Mouse (Mus musculus) 3T3-L1 (cell line): ENCODE data around the gene Ano1.

ENCODE experiments used
- DNase-seq: peaks from one replicate; pipeline ENCODE4 v3.0.0-alpha.2; 2015; ENCODE audit warnings: low read depth, low spot score

The Ano1 gene

DNA sequence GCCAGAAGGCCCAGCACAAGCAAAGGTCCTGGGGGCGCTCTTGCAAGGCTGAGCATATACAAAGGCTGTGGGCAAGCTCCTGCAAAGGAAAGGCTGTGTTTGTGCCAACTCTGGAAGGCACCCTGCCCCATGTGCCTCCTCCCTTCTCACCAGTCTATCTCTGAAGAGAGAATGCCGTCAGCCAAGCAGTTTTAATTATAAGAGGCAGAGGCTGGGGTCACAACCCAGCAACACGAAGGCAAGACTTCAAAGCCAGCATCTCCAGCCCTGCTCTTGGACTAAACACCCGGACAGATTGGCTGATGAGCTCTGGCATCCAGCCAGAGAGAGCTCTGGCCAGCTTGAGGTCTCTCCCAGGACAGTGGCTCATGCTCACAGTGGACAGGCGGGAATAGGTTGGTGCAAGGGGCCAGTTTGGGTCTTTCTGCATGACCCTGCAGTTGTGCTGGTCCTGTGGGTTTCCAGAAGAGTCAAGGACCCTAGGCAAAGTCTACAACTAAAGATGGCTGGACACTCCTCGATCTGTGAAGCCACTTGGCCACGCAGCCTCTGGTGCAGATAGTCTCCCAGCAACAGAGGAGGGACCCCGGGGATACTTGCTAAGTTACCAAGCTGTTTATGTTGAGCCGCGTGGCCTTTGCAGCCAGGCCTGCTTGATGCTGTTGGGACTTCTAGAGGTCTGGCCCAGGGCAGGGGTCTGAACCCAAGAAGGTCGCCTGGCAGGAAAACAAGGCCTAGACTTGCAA, 12.9 kb upstream of the Ano1 start:
- DNase-seq = no peak

GRCm38 (mm10) chr7:144764013-144764412, 12.2 kb upstream of the Ano1 start:
- DNase-seq = no peak

DNA sequence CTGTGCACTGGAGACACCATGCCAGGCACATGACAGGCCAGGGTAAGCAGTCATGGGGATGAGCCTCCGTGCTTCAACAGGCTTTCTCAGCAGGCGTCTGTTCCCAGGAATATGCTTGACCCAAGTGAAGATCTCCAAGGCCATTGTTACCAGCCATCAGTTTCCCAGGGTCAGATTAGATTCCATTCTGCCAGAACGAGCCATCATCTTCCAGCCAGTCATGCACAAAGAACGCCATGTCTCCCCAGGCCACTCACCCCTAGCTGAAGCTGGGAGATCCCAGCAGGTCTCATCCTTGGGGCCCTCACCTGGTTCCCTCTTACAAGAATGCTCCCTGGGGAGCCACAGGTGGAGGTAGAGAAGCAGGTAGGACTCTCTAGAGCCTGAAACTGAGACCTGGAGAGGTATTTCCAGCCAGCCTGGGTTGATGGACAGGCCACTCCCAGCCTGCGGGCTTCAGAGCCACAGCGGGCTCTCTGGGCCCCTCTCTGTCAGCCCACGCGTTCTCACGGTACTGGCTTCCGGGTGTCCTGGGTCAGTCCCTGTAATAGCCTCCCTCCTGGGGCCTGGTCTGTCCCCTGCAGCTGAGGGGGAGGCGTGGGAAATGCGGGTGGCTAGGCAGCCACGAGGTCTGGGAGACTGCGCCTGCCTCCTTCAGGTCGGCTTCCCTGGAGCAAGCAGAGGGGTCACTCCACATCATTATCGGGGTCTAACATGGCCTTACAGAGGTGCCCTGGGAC, 10.9 kb upstream of the Ano1 start:
- DNase-seq = no peak

GRCm38 (mm10) chr7:144760228-144760627, 8.5 kb upstream of the Ano1 start:
- no peak for DNase-seq

- no peak for DNase-seq
Measured at GRCm38 (mm10) chr7:144759455-144759854, 7.7 kb upstream of the Ano1 start.

GRCm38 (mm10) chr7:144755511-144756378, 4.0 kb upstream of the Ano1 start:
- no peak for DNase-seq

GRCm38 (mm10) chr7:144754722-144755121, 2.9 kb upstream of the Ano1 start:
- DNase-seq = no peak

DNA sequence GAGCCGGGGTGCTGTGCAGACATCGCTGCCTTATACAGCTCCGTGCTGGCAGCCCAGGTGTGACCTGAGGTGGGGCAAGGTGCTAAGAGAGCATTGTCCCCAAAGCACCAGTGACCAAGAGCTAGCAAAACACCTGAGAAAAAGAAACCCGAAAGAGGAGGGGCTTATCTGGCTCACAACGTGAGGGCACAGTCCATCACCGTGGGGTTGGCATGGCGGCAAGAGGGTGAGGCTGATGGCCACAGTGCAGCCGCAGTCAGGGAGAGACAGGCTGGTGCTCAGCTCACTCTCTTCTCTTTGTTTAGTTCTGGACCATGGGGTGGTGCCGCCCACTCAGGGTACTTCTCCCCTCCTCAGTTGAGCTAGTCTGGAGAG, 1.9 kb upstream of the Ano1 start:
- no peak for DNase-seq

GRCm38 (mm10) chr7:144752919-144753656, 1.3 kb upstream of the Ano1 start:
- no peak for DNase-seq

GRCm38 (mm10) chr7:144747756-144748155, 4.0 kb downstream of the Ano1 start:
- DNase-seq = peak; percentile 82

DNA sequence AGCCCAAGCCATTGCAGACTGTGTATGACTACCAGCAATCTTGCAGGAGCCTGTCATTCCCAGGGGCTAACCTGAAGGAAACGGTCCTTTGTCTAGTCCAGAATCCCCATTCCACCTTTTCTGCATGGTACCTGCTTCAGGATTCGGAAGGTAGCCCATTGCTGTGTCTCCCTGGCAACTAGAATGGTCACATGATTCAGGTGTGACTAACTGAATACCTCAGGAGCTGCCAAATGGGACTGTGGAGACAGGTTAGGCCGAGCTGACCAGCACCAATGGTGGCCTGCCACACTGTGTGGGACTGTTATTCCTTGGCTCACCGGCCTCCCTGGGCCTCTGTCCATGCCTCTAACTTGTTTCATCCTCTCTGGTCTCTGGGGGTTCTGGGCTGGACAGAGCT, 5.3 kb downstream of the Ano1 start:
- no peak for DNase-seq

DNA sequence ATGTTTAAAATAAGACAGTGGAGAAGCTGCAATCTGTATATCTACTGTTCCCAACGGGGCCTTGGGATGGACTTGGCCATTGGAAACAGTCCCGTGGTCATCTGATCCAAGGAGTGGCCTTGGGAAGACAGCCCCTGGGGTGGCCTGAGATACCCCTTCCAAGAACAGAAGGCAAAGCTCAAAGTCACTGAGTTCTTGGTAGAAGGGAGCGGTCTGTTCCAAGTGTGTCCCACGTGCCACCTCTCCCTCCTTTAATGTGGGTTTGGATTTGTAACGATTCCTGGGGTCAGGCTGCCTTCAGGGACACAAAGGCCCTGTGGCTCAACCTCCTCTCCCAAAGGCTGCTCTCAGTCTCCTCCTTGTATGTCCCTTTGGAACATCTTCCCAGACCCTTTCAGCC, 7.9 kb downstream of the Ano1 start:
- no peak for DNase-seq

DNA sequence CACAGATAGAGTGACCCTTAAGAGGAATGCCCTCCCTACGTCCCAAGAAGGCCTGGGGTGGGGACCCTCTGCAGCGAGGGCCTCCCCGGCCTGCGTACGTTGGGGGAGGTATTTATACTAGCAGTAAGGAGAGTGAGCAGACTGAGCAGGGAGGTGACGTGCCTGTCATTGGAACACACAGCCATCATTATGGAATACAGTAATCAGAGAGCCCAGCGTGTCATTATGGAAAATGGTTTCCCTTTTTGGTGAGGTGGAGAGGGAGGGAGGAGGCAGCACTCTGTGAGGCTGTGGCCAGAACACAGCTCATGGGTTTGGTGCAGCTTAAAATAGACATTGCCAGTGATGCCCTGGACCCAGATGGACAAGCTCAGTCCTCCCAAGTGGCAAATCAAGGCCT, 11.1 kb downstream of the Ano1 start:
- DNase-seq = no peak

GRCm38 (mm10) chr7:144739810-144740209, 12.0 kb downstream of the Ano1 start:
- DNase-seq = no peak

DNA sequence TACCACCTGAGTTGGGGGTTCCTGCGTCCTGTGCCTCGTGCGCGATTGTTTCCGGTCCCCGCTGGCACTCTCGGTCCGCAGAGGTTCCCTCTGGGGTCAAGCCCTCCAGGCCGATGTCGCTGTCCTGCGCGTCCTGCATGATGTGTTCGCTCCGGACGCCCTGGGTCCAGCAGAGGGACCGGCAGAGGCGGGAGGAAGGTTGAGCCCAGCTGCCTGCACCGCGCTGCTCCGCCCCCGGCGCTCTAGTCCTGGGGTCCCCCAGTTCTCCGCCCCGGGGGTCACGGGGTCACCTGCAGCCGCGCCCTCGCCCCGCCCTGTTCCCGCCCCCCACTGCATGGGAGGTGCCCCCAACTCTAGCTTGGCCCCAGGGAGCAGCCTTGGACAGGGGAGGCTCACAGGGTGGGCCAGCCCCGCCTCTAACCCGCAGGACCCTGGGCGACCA, 13.4 kb downstream of the Ano1 start:
- no peak for DNase-seq

DNA sequence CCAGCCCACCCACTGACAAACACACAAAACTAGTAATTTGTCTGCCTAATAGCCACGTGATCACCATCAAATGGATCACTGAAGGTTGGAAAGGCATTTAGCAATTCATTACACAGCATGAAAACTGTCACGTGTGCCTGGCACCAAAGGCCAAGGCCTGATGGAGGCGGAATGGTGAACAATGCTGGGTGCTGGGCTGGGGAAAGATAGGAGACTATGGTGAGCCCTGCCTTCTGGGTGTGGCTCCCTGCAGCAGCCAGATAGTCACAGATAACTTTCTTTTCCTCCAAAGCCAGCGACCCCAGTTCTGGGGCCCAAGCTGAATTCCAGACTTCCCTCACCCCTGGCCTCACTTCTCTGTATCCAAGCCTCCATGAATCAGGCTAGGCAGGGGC, 19.9 kb downstream of the Ano1 start:
- no peak for DNase-seq

DNA sequence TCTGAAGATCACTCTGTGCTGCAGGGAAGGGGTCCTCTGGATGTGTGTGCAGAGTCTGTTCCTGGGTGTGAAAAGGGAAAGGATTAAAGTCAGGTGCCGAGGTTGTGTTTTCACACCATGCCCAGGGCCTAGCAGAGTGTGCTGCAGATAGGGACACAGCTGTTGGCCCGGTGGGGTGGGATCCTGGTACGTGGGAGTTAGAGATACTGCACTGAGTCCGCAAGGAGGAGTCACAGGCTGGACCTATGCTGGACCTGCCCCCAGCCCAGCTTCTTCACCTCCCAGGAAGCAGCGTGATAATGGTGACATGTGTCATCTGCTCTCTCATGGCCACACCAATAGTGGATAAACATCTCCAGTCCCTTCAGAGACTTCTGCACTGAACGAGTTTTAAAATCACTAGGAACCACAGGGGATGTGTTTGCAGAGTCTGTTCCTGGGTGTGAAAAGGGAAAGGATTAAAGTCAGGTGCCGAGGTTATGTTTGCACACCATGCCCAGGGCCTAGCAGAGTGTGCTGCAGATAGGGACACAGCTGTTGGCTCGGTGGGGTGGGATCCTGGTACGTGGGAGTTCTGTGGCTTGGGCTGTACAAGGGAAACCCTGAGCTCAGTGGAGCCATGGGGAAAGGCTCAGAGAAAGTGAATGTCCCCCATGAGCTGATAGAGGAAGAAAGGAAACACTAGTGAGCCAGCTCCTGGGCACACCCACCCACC, 20.4 kb downstream of the Ano1 start:
- no peak for DNase-seq

GRCm38 (mm10) chr7:144724283-144724682, 27.5 kb downstream of the Ano1 start:
- DNase-seq = no peak

- DNase-seq = no peak
Measured at GRCm38 (mm10) chr7:144719956-144720355, 31.8 kb downstream of the Ano1 start.

DNA sequence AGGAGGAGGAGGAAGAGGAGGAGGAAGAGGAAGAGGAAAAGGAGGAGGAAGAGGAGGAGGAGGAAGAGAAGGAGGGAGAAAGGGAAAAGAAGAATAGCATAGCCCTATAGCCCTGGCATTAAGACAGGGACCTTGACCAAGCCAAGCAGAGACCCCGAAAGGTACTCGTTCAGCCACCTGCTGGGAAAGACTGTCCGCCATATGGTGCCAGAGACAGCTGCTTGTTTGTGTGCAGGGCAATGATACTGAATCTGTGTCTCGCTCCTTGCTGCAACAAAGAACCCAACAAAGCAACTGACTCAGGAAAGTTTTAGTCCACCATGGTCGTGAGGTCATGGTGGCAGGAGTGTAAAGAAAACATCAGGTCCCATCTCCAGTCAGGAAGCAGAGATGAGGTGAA, 34.0 kb downstream of the Ano1 start:
- no peak for DNase-seq

DNA sequence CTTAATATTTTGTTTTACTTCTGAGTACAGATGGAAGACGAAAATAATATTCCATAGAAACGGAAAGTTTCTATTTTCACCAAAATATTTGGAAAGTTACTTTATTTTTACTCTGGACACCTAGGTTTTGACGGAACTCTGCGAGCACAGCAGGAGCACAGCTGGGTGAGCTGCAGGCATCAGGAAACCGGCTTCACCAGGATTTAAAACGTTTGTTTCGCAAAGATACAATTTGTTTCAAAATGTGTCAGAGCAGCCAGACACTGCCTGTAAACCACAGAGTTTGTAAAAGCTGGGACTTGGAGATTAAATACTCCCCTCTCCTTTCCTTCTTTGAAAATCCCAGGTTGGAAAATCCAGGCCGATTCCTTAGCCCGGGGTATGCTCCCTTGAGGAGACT, 53.9 kb downstream of the Ano1 start:
- no peak for DNase-seq
